Mouse (Mus musculus) CH12.LX (cell line): ENCODE measurements around the gene Papss2. TPM values are rescaled to one million over a fixed set of nuclear protein-coding genes. Genes with fewer than 3 reads are reported as not detected.

Experiments
- DNase-seq: peaks from one replicate; pipeline ENCODE4 v3.0.0-alpha.2; 2013; ENCODE audit errors: extremely low read depth
- H3K27ac ChIP-seq: 2 replicates; pipeline ENCODE4 v1.5.1; 2012; ENCODE audit warnings: low read depth, mild to moderate bottlenecking, control low read depth, moderate library complexity; ENCODE audit not compliant: insufficient read depth
- H3K27me3 ChIP-seq: replicated peaks from 2 replicates; pipeline ENCODE3; 2012; ENCODE audit warnings: inconsistent platforms
- H3K36me3 ChIP-seq, 2 experiments: replicated peaks in 1 of 2; 2 replicates each; pipeline versions ENCODE3 to v1.6.1; 2012; ENCODE audit warnings: inconsistent platforms in 1 of 2, low read length in 1 of 2, mild to moderate bottlenecking in 1 of 2, mixed read lengths in 1 of 2, moderate library complexity in 1 of 2; ENCODE audit not compliant: control insufficient read depth in 1 of 2, insufficient read depth in 1 of 2
- H3K4me1 ChIP-seq, 2 experiments: 2 replicates each; pipeline ENCODE4 v1.6.1; 2012; ENCODE audit warnings: inconsistent platforms in 1 of 2, moderate library complexity in 1 of 2; ENCODE audit not compliant: insufficient read depth in 2 of 2, control insufficient read depth in 1 of 2
- H3K4me2 ChIP-seq: 2 replicates; pipeline ENCODE4 v1.6.1; 2012; ENCODE audit warnings: low read depth, mild to moderate bottlenecking, control low read depth; ENCODE audit not compliant: poor library complexity, insufficient read depth, severe bottlenecking
- H3K4me3 ChIP-seq, 3 experiments: fragments of 150-350 bp in 1 of 3; sonication (generic) in 1 of 3; replicated peaks in 1 of 3; 2 replicates each; pipeline versions ENCODE3 to v1.5.1; 2011 to 2012; ENCODE audit warnings: low read depth in 2 of 3, low read length in 2 of 3, mild to moderate bottlenecking in 2 of 3, moderate library complexity in 2 of 3, control low read depth in 1 of 3, improper control_type of control experiment in 1 of 3, inconsistent platforms in 1 of 3, mixed read lengths in 1 of 3; ENCODE audit not compliant: poor library complexity in 1 of 3
- H3K79me2 ChIP-seq: replicated peaks from 2 replicates; pipeline ENCODE4 v1.6.1; 2012; ENCODE audit warnings: mild to moderate bottlenecking, moderate library complexity; ENCODE audit not compliant: control insufficient read depth, poor library complexity, insufficient read depth, severe bottlenecking; ENCODE audit errors: extremely low read depth
- H3K9ac ChIP-seq: 2 replicates; pipeline ENCODE4 v1.6.1; 2012; ENCODE audit warnings: low read depth, mild to moderate bottlenecking, control low read depth, moderate library complexity; ENCODE audit not compliant: insufficient read depth
- H3K9me3 ChIP-seq: replicated peaks from 2 replicates; pipeline ENCODE3; 2012; ENCODE audit warnings: low read length, inconsistent platforms, mixed read lengths
- BHLHE40 ChIP-seq: IDR thresholded peaks from 2 replicates; pipeline ENCODE4 v1.6.1; 2011; ENCODE audit warnings: mild to moderate bottlenecking, low read depth, low read length, improper control_type of control experiment
- CHD1 ChIP-seq: IDR thresholded peaks from 2 replicates; pipeline ENCODE4 v1.6.1; 2012; ENCODE audit warnings: low read depth, low read length, improper control_type of control experiment, inconsistent platforms
- CTCF ChIP-seq, 2 experiments: IDR thresholded peaks in 1 of 2; conservative IDR thresholded peaks in 1 of 2; 2 replicates each; pipeline ENCODE4 v1.5.1; 2011 to 2012; ENCODE audit warnings: low read depth in 2 of 2, low read length in 2 of 2, improper control_type of control experiment in 1 of 2, inconsistent platforms in 1 of 2, mild to moderate bottlenecking in 1 of 2, moderate library complexity in 1 of 2
- E2F4 ChIP-seq: IDR thresholded peaks from 2 replicates; pipeline ENCODE4 v1.6.1; 2011; ENCODE audit warnings: low read depth, low read length, improper control_type of control experiment; ENCODE audit not compliant: insufficient replicate concordance
- HCFC1 ChIP-seq: IDR thresholded peaks from 2 replicates; pipeline ENCODE4 v1.6.1; 2012; ENCODE audit warnings: low read depth, mild to moderate bottlenecking, inconsistent platforms, low read length, improper control_type of control experiment
- IRF4 ChIP-seq: IDR thresholded peaks from 2 replicates; pipeline ENCODE4 v1.6.1; 2014; ENCODE audit warnings: low read depth, mild to moderate bottlenecking, inconsistent platforms, low read length, improper control_type of control experiment
- JUN ChIP-seq: IDR thresholded peaks from 2 replicates; pipeline ENCODE4 v1.6.1; 2011; ENCODE audit warnings: low read depth, mild to moderate bottlenecking, low read length, improper control_type of control experiment, moderate library complexity; ENCODE audit not compliant: insufficient read depth
- JUND ChIP-seq: conservative IDR thresholded peaks from 2 replicates; pipeline ENCODE4 v1.6.1; 2011; ENCODE audit warnings: low read depth, low read length, improper control_type of control experiment
- KAT2A ChIP-seq: IDR thresholded peaks from 2 replicates; pipeline ENCODE4 v1.6.1; 2012; ENCODE audit warnings: low read length, improper control_type of control experiment, inconsistent platforms; ENCODE audit not compliant: insufficient replicate concordance
- MAFK ChIP-seq: IDR thresholded peaks from 2 replicates; pipeline ENCODE4 v1.6.1; 2011; ENCODE audit warnings: low read length, improper control_type of control experiment; ENCODE audit not compliant: insufficient replicate concordance
- MAX ChIP-seq: IDR thresholded peaks from 2 replicates; pipeline ENCODE4 v1.6.1; 2011; ENCODE audit warnings: low read length, improper control_type of control experiment
- MEF2A ChIP-seq: IDR thresholded peaks from 2 replicates; pipeline ENCODE4 v1.6.1; 2014; ENCODE audit warnings: low read depth, mild to moderate bottlenecking, inconsistent platforms, low read length, improper control_type of control experiment, borderline replicate concordance
- MXI1 ChIP-seq: IDR thresholded peaks from 2 replicates; pipeline ENCODE4 v1.6.1; 2011; ENCODE audit warnings: mild to moderate bottlenecking, low read depth, low read length, improper control_type of control experiment
- NELFE ChIP-seq: IDR thresholded peaks from 2 replicates; pipeline ENCODE4 v1.6.1; 2011; ENCODE audit warnings: low read depth, low read length, improper control_type of control experiment
- PAX5 ChIP-seq: IDR thresholded peaks from 2 replicates; pipeline ENCODE4 v1.6.1; 2012; ENCODE audit warnings: low read length, inconsistent platforms, mixed read lengths
- POLR2A ChIP-seq: IDR thresholded peaks from 2 replicates; pipeline ENCODE4 v1.6.1; 2011; ENCODE audit warnings: low read depth, mild to moderate bottlenecking, improper control_type of control experiment, low read length
- POLR2AphosphoS2 ChIP-seq: IDR thresholded peaks from 2 replicates; pipeline ENCODE4 v1.6.1; 2011; ENCODE audit warnings: low read depth, low read length, improper control_type of control experiment
- RCOR1 ChIP-seq: conservative IDR thresholded peaks from 2 replicates; pipeline ENCODE4 v1.6.1; 2012; ENCODE audit warnings: low read depth, mild to moderate bottlenecking, inconsistent platforms, low read length, improper control_type of control experiment
- SIN3A ChIP-seq: IDR thresholded peaks from 2 replicates; pipeline ENCODE4 v1.6.1; 2012; ENCODE audit warnings: low read length, improper control_type of control experiment, inconsistent platforms
- TBP ChIP-seq: conservative IDR thresholded peaks from 2 replicates; pipeline ENCODE4 v1.6.1; 2011; ENCODE audit warnings: low read depth, low read length, improper control_type of control experiment
- TCF12 ChIP-seq: IDR thresholded peaks from 2 replicates; pipeline ENCODE4 v1.6.1; 2014; ENCODE audit warnings: low read depth, mild to moderate bottlenecking, inconsistent platforms, low read length, improper control_type of control experiment
- USF2 ChIP-seq: conservative IDR thresholded peaks from 2 replicates; pipeline ENCODE4 v1.6.1; 2011; ENCODE audit warnings: low read depth, low read length, improper control_type of control experiment
- ZC3H11A ChIP-seq: IDR thresholded peaks from 2 replicates; pipeline ENCODE4 v1.6.1; 2012; ENCODE audit warnings: low read depth, mild to moderate bottlenecking, inconsistent platforms, low read length, improper control_type of control experiment
- dilution Hi-C: fragments of 300-500 bp; cut with MboI; formaldehyde crosslinking; loops from 2 replicates; pipeline ENCODE4 v1.14.3; 2020; ENCODE audit warnings: low sequenced_read_pairs; ENCODE audit not compliant: extremely low pct_unique_long_range_greater_than_20kb, extremely low pct_ligation_motif_present
- in situ Hi-C: fragments of 300-500 bp; cut with MboI; formaldehyde crosslinking; loops from 3 replicates; pipeline ENCODE4 v1.14.3; 2019; ENCODE audit warnings: low sequenced_read_pairs, low pct_ligation_motif_present, low pct_unique_long_range_greater_than_20kb, mixed read lengths
- polyA plus RNA-seq: library from polyadenylated mRNA; unstranded; fragments of >175 nt; gene quantifications from 2 replicates; pipeline ENCODE4 v1.2.1, GENCODE M21; 2012; ENCODE audit warnings: low read depth; ENCODE audit not compliant: insufficient read length
- total RNA-seq, 2 experiments: library from RNA; depleted of rRNA; stranded (reverse); fragments of 300-350 nt in 1 of 2; fragments of >200 nt in 1 of 2; gene quantifications; 2 replicates each; pipeline ENCODE4 v1.2.3; 2012 to 2014

Papss2 gene
- total and polyA plus RNA-seq, 3 experiments, result 0.36 to 0.42 (median 0.39) TPM

DNA sequence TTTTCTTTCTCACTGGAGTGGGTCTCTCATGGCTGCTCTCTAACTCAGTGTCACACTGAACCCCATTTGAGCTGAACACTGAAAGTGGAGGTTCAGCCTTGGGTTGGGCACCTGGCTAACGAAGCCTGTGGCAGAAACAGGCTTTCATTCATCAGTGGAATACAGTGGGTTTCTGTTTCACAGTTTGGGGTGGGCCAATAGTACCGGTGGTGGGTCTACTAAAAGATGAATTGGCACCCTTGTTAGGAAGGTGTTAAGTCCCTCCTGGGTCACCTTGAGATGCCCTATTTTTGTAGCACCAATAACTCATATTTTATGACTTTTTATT lies 19.1 kb downstream of the Papss2 start:
- no peak overlapping the region for H3K9ac ChIP-seq
- in situ Hi-C loops, result no loop called here

DNA sequence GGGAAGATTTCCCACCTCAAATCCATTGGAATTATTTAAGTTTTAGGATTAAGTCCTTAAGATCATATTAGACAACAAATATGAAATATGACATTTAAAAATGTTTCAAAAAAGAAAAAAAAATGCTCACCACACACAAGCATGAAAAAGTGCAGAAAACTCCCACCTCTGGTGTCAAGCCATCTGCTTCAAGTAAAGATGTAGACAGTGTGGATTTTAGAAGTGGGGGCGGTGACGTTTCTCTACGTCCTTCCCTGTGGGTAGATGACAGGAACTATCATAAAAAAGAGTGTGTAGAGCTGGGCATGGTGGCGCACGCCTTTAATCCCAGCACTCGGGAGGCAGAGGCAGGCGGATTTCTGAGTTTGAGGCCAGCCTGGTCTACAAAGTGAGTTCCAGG lies 21.1 kb downstream of the Papss2 start:
- dilution Hi-C loops, result no loop called here
- in situ Hi-C loops, result no loop called here
- TF ChIP-seq TCF12, result no peak
- no peak for TF ChIP-seq ZC3H11A
- TF ChIP-seq E2F4, result no peak
- TF ChIP-seq CTCF (conservative IDR thresholded peaks at IDR 0.05 in 1 of 2, IDR thresholded peaks at IDR 0.05 in 1 of 2; ENCODE audit: low read depth in 2 of 2, low read length in 2 of 2), result no peak
- no peak for TF ChIP-seq TBP
- no peak for TF ChIP-seq PAX5
- no peak for TF ChIP-seq MEF2A
- TF ChIP-seq SIN3A, result no peak
- no peak for TF ChIP-seq NELFE
- no peak for TF ChIP-seq HCFC1
- no peak for TF ChIP-seq MXI1
- TF ChIP-seq MAX, result no peak
- no peak for TF ChIP-seq JUND
- no peak for TF ChIP-seq MAFK
- no peak for TF ChIP-seq USF2
- TF ChIP-seq, all 38 proteins: peak for 0
- Histone ChIP-seq H3K4me1 (peaks cover 0 to 8% of the 10 kb centered on the region in 2 experiments; a peak in 2 of 4 replicates), H3K4me3 (no peak overlapping the region), H3K9ac (no peak overlapping the region), H3K79me2 (no peaks in the 10 kb centered on the region), H3K27me3 (no peaks in the 10 kb centered on the region), H3K9me3 (no peaks in the 10 kb centered on the region), H3K36me3 (no peaks in the 10 kb centered on the region), H3K27ac (no peak overlapping the region), H3K4me2 (no peak overlapping the region)
- DNase-seq, result no peak

More for the DNA sequence above, 19.1 kb downstream of the Papss2 start:
- Histone ChIP-seq H3K27me3 (no peaks in the 10 kb centered on the region), H3K9me3 (no peaks in the 10 kb centered on the region), H3K79me2 (no peaks in the 10 kb centered on the region), H3K36me3 (no peaks in the 10 kb centered on the region), H3K4me2 (no peak overlapping the region), H3K27ac (no peak overlapping the region), H3K4me1 (peaks cover 0 to 8% of the 10 kb centered on the region in 2 experiments; a peak in 2 of 4 replicates), H3K4me3 (no peak overlapping the region)
- no peak for DNase-seq
- dilution Hi-C loops, result no loop called here
- TF ChIP-seq RCOR1, result no peak
- no peak for TF ChIP-seq POLR2A
- TF ChIP-seq KAT2A, result no peak
- no peak for TF ChIP-seq MAX
- no peak for TF ChIP-seq JUN
- TF ChIP-seq BHLHE40, result no peak
- no peak for TF ChIP-seq NELFE
- no peak for TF ChIP-seq CHD1
- no peak for TF ChIP-seq PAX5
- TF ChIP-seq POLR2AphosphoS2, result no peak
- no peak for TF ChIP-seq IRF4
- TF ChIP-seq MXI1, result no peak
